Mouse (Mus musculus): ENCODE measurements around the gene Hist1h2ai. TPM values are rescaled to one million over a fixed set of nuclear protein-coding genes. Genes with fewer than 3 reads are reported as not detected.
A peak's percentile ranks its signal among the peaks of the same experiment; 100 is the strongest.
"Not testable (repeated sequence)": the region's sequence is repeated elsewhere in the genome, so short reads cannot be mapped to it uniquely, and the experiment has no call there.

The Hist1h2ai gene
- 23.0 and 39.3 TPM in 2 replicates for polyA plus RNA-seq (2012; rRNA removed)

- peak; percentile 87 for DNase-seq (ENCODE audit: low read depth, low spot score)
- WGBS, result under 1% methylated on average over 40 of the region's 50 CpGs
These were observed at the start of gene Hist1h2ai, which contains the start of gene Hist1h2bl for GRCm38 (mm10) chr13:21715864-21716539. TSS of gene Hist1h2ai (plus strand) at chr13:21716422. TSS of gene Hist1h2bl (minus strand) at chr13:21716143.

GRCm38 (mm10) chr13:21677305-21677704 is 38.9 kb upstream of the Hist1h2ai start, which contains the start of gene Olfr1360:
TSS of gene Olfr1360 (minus strand) at chr13:21677405.
- WGBS, result 80% methylated on average over 2 of the region's 2 CpGs
- no peak for DNase-seq (ENCODE audit: low read depth, low spot score)

- DNase-seq (ENCODE audit: low read depth, low spot score), result no peak
These were observed 18.4 kb upstream of the Hist1h2ai start, which contains the start of gene Olfr1359 for GRCm38 (mm10) chr13:21697811-21698210. TSS of gene Olfr1359 (plus strand) at chr13:21698111.

GRCm38 (mm10) chr13:21706669-21707068 is 9.6 kb upstream of the Hist1h2ai start:
- WGBS, result 48% methylated on average over 4 of the region's 4 CpGs
- DNase-seq (ENCODE audit: low read depth, low spot score), result no peak

- WGBS, result 1% methylated on average over 32 of the region's 32 CpGs
These were observed 6.1 kb upstream of the Hist1h2ai start for GRCm38 (mm10) chr13:21710031-21710711.

GRCm38 (mm10) chr13:21710821-21711525 is 5.2 kb upstream of the Hist1h2ai start:
- WGBS, result 4% methylated on average over 22 of the region's 22 CpGs
- no peak for DNase-seq (ENCODE audit: low read depth, low spot score)

More at GRCm38 (mm10) chr13:21710031-21710711, 6.1 kb upstream of the Hist1h2ai start:
- DNase-seq (ENCODE audit: low read depth, low spot score), result peak; percentile 66

GRCm38 (mm10) chr13:21711698-21712097 is 4.5 kb upstream of the Hist1h2ai start:
- 16% methylated on average over 4 of the region's 4 CpGs for WGBS
- no peak for DNase-seq (ENCODE audit: low read depth, low spot score)

- peak; percentile 45 for DNase-seq (ENCODE audit: low read depth, low spot score)
- under 1% methylated on average over 7 of the region's 7 CpGs for WGBS
These were observed 1.5 kb upstream of the Hist1h2ai start for GRCm38 (mm10) chr13:21714725-21715124.

GRCm38 (mm10) chr13:21715131-21715863 is 925 bp upstream of the Hist1h2ai start:
- under 1% methylated on average over 22 of the region's 22 CpGs for WGBS
- DNase-seq (ENCODE audit: low read depth, low spot score), result no peak

GRCm38 (mm10) chr13:21716540-21717391 is 544 bp downstream of the Hist1h2ai start:
- WGBS, result under 1% methylated on average over 20 of the region's 38 CpGs
- DNase-seq (ENCODE audit: low read depth, low spot score), result not testable (repeated sequence)

- peak; percentile 75 for DNase-seq (ENCODE audit: low read depth, low spot score)
- WGBS, result 4% methylated on average over 31 of the region's 56 CpGs
These were observed 1.5 kb downstream of the Hist1h2ai start, which contains the start of gene Hist1h3h for GRCm38 (mm10) chr13:21717397-21718357. TSS of gene Hist1h3h (plus strand) at chr13:21717659.

- WGBS, result 72% methylated on average over 4 of the region's 4 CpGs
- no peak for DNase-seq (ENCODE audit: low read depth, low spot score)
These were observed 2.3 kb downstream of the Hist1h2ai start for GRCm38 (mm10) chr13:21718381-21719080.

GRCm38 (mm10) chr13:21721107-21721756 is 5.0 kb downstream of the Hist1h2ai start:
- DNase-seq (ENCODE audit: low read depth, low spot score), result not testable (repeated sequence)
- WGBS, result 3% methylated on average over 21 of the region's 44 CpGs

GRCm38 (mm10) chr13:21721757-21722372 is 5.6 kb downstream of the Hist1h2ai start, which contains the start of gene Hist1h2bm:
TSS of gene Hist1h2bm (plus strand) at chr13:21722044.
- DNase-seq (ENCODE audit: low read depth, low spot score), result peak; percentile 84
- under 1% methylated on average over 37 of the region's 37 CpGs for WGBS

GRCm38 (mm10) chr13:21722373-21722925 is 6.2 kb downstream of the Hist1h2ai start:
- DNase-seq (ENCODE audit: low read depth, low spot score), result no peak
- WGBS, result 5% methylated on average over 11 of the region's 11 CpGs

All from large intestine, adult 2 months (tissue).